Mouse (Mus musculus) cerebellum, adult 8-10 months (tissue): ENCODE data around the gene Dohh.

Source experiments
- DNase-seq: peaks from one replicate; pipeline ENCODE4 v3.0.0; 2022

Dohh gene

GRCm38 (mm10) chr10:81406504-81407440 lies 22.5 kb downstream of the Dohh start:
- peak; percentile 45 for DNase-seq

- peak; percentile 85 for DNase-seq
Observed at GRCm38 (mm10) chr10:81407539-81408423, 23.6 kb downstream of the Dohh start.

- DNase-seq: peak; percentile 36
Observed at GRCm38 (mm10) chr10:81408424-81408729, 24.1 kb downstream of the Dohh start.

GRCm38 (mm10) chr10:81408871-81409291 lies 24.7 kb downstream of the Dohh start:
- DNase-seq: peak; percentile 65

GRCm38 (mm10) chr10:81409330-81409729 lies 25.1 kb downstream of the Dohh start:
- DNase-seq: no peak

- DNase-seq: peak; percentile 41
Observed at GRCm38 (mm10) chr10:81410350-81410749, 26.1 kb downstream of the Dohh start.

- DNase-seq: no peak
Observed at GRCm38 (mm10) chr10:81410981-81411380, 26.8 kb downstream of the Dohh start.

- peak; percentile 91 for DNase-seq
Observed at GRCm38 (mm10) chr10:81411471-81412400, 27.5 kb downstream of the Dohh start.

- DNase-seq: peak; percentile 54
Observed at GRCm38 (mm10) chr10:81412586-81413309, 28.5 kb downstream of the Dohh start.

- peak; percentile 85 for DNase-seq
Observed at GRCm38 (mm10) chr10:81413310-81414261, 29.4 kb downstream of the Dohh start.

GRCm38 (mm10) chr10:81414682-81415081 lies 30.5 kb downstream of the Dohh start:
- no peak for DNase-seq

GRCm38 (mm10) chr10:81415146-81415545 lies 30.9 kb downstream of the Dohh start:
- no peak for DNase-seq

GRCm38 (mm10) chr10:81415549-81416310 lies 31.5 kb downstream of the Dohh start:
- DNase-seq: no peak

GRCm38 (mm10) chr10:81416581-81417226 lies 32.5 kb downstream of the Dohh start:
- DNase-seq: peak; percentile 96

GRCm38 (mm10) chr10:81417227-81418215 lies 33.3 kb downstream of the Dohh start:
- no peak for DNase-seq

GRCm38 (mm10) chr10:81418216-81419070 lies 34.2 kb downstream of the Dohh start:
- no peak for DNase-seq
